Mouse (Mus musculus) E14TG2a.4 (cell line): ENCODE measurements around the gene Mllt10.

Source experiments
- CTCF ChIP-seq: conservative IDR thresholded peaks from 2 replicates; pipeline ENCODE4 v1.5.1; 2014; ENCODE audit warnings: low read length
- NANOG ChIP-seq: IDR thresholded peaks from 2 replicates; pipeline ENCODE4 v1.6.1; 2014; ENCODE audit warnings: borderline replicate concordance, low read length, mixed read lengths
- POU5F1 ChIP-seq: IDR thresholded peaks from 2 replicates; pipeline ENCODE4 v1.6.1; 2014; ENCODE audit warnings: low read length, borderline replicate concordance

GRCm38 (mm10) chr2:18056786-18057255 is 1.8 kb downstream of the Mllt10 start:
- no peak for TF ChIP-seq CTCF
- TF ChIP-seq POU5F1: no peak
- no peak for TF ChIP-seq NANOG
